Mouse (Mus musculus) heart, adult 18-20 months (tissue): ENCODE measurements around the gene Osbp2. TPM values are rescaled to one million over a fixed set of nuclear protein-coding genes. Genes with fewer than 3 reads are reported as not detected.

Experiments used
- DNase-seq, 2 experiments: peaks; one replicate each; pipeline ENCODE4 v3.0.0; 2021 to 2022; ENCODE audit warnings: mixed read lengths in 1 of 2
- total RNA-seq, 2 experiments: library from RNA; stranded (reverse); gene quantifications; 2 replicates each; pipeline ENCODE4 v1.2.3; 2021

Osbp2 gene
- total RNA-seq, 2 experiments from 2014 or later, result 17.9 to 20.3 TPM

- no peak for DNase-seq
Measured at GRCm38 (mm10) chr11:3759433-3759832, 104.3 kb downstream of the Osbp2 start.

- peak in 1 of 2 experiments; percentile 17 for DNase-seq
Measured at GRCm38 (mm10) chr11:3755341-3755740, 108.4 kb downstream of the Osbp2 start.

GRCm38 (mm10) chr11:3754685-3755084 lies 109.0 kb downstream of the Osbp2 start:
- DNase-seq, result no peak

- no peak for DNase-seq
Measured at GRCm38 (mm10) chr11:3753897-3754296, 109.8 kb downstream of the Osbp2 start.

GRCm38 (mm10) chr11:3752766-3753165 lies 110.9 kb downstream of the Osbp2 start:
- no peak for DNase-seq

GRCm38 (mm10) chr11:3749831-3750230 lies 113.9 kb downstream of the Osbp2 start:
- no peak for DNase-seq

- DNase-seq, result no peak
Measured at GRCm38 (mm10) chr11:3742449-3742848, 121.3 kb downstream of the Osbp2 start.

GRCm38 (mm10) chr11:3741183-3741582 lies 122.5 kb downstream of the Osbp2 start:
- no peak for DNase-seq

GRCm38 (mm10) chr11:3738778-3739177 lies 124.9 kb downstream of the Osbp2 start:
- no peak for DNase-seq

- no peak for DNase-seq
Measured at GRCm38 (mm10) chr11:3735715-3736114, 128.0 kb downstream of the Osbp2 start.

- no peak for DNase-seq
Measured at GRCm38 (mm10) chr11:3733933-3734636, 129.6 kb downstream of the Osbp2 start.

- no peak for DNase-seq
Measured at GRCm38 (mm10) chr11:3731469-3731868, 132.2 kb downstream of the Osbp2 start.

GRCm38 (mm10) chr11:3727438-3728105 lies 136.1 kb downstream of the Osbp2 start:
- DNase-seq, result no peak

- no peak for DNase-seq
Measured at GRCm38 (mm10) chr11:3725331-3726054, 138.2 kb downstream of the Osbp2 start.

GRCm38 (mm10) chr11:3724726-3725125 lies 139.0 kb downstream of the Osbp2 start:
- DNase-seq, result no peak

- peak in 1 of 2 experiments; percentile 15 for DNase-seq
Measured at GRCm38 (mm10) chr11:3723910-3724309, 139.8 kb downstream of the Osbp2 start.

GRCm38 (mm10) chr11:3722861-3723260 lies 140.8 kb downstream of the Osbp2 start:
- DNase-seq, result no peak

GRCm38 (mm10) chr11:3722036-3722435 lies 141.7 kb downstream of the Osbp2 start:
- DNase-seq, result no peak

- DNase-seq, result no peak
Measured at GRCm38 (mm10) chr11:3716662-3717061, 147.0 kb downstream of the Osbp2 start.

- peak; percentile 30 to 65 for DNase-seq
Measured at GRCm38 (mm10) chr11:3714486-3714885, 149.2 kb downstream of the Osbp2 start.

- no peak for DNase-seq
Measured at GRCm38 (mm10) chr11:3710203-3710602, 153.5 kb downstream of the Osbp2 start.

- no peak for DNase-seq
Measured at GRCm38 (mm10) chr11:3707057-3707456, 156.6 kb downstream of the Osbp2 start.

- no peak for DNase-seq
Measured at GRCm38 (mm10) chr11:3704404-3704803, 159.3 kb downstream of the Osbp2 start.
